Mouse (Mus musculus): ENCODE measurements around the gene Kif26a. TPM values are rescaled to one million over a fixed set of nuclear protein-coding genes. Genes with fewer than 3 reads are reported as not detected.

Gene Kif26a
- polyA plus RNA-seq, 1 experiment from 2014 or later: 0.22 TPM

DNA sequence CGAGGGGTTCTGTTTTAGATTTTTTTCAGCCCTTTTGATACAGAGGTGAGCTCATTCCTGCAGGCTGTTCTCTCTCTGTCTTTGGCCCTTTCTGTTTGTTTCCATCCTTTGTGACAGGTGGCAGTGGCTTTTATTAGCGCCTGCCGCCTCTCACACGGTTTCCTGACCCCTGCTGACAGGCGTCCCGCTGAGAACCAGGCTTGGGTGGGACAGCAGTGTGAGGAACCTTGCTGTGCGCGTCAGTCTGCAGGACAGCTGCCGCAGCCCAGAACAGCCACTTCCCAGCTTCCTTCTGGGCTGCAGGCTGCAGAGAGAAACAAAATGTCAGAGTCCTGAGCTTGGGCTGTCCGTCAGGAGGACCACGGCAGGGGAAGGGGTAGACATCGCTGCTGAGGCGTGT is 49.0 kb downstream of the Kif26a start:
- no peaks in the 10 kb centered on the region; the same call in 1 of the 2 replicates for H3K27me3 ChIP-seq
- ATAC-seq (ENCODE audit: insufficient read depth): no peak
- H3K36me3 ChIP-seq (replicated peaks): no peaks in the 10 kb centered on the region
- no peak overlapping the region for H3K9ac ChIP-seq
- no peak overlapping the region for H3K27ac ChIP-seq (replicated peaks)
- H3K4me3 ChIP-seq (replicated peaks): no peak overlapping the region
- no peaks in the 10 kb centered on the region for H3K4me1 ChIP-seq (replicated peaks)
- WGBS (ENCODE audit: insufficient replicate concordance): 8% methylated on average over 13 of the region's 13 CpGs
- no peak overlapping the region; the same call in 1 of the 2 replicates for H3K4me2 ChIP-seq
- no peaks in the 10 kb centered on the region for H3K9me3 ChIP-seq (replicated peaks)

- ATAC-seq (ENCODE audit: insufficient read depth): no peak
- 71% methylated on average over 10 of the region's 10 CpGs for WGBS (ENCODE audit: insufficient replicate concordance)
- no peak overlapping the region for H3K27ac ChIP-seq (replicated peaks)
- H3K9ac ChIP-seq: no peak overlapping the region
- no peak overlapping the region for H3K4me2 ChIP-seq
- H3K27me3 ChIP-seq: no peaks in the 10 kb centered on the region; the same call in 1 of the 2 replicates
- H3K9me3 ChIP-seq (replicated peaks): no peaks in the 10 kb centered on the region
- no peaks in the 10 kb centered on the region for H3K4me1 ChIP-seq (replicated peaks)
- no peaks in the 10 kb centered on the region for H3K36me3 ChIP-seq (replicated peaks)
- H3K4me3 ChIP-seq (replicated peaks): no peak overlapping the region
Measured at GRCm38 (mm10) chr12:112196562-112196961, 50.6 kb downstream of the Kif26a start.

DNA sequence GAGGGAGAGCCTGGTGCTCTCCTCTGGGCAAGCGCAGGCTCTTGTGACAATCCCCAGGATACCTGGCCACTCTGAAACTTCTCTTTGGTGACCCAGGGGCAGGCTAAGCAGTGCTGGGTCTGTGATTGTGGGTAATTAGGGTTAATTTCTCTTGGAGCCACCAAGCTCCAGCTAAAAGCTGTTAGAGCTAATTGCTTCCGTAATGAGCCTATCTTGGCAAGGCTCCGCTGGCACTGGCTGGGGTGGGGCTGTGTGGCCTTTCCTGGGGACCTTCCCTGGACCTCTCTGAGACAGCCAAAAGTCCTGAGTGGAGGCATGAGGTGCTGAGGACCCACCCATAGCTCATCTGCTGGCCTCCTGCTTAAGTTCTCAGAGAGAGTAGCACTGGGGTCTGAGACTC is 53.4 kb downstream of the Kif26a start:
- no peak for ATAC-seq (ENCODE audit: insufficient read depth)
- WGBS (ENCODE audit: insufficient replicate concordance): 81% methylated on average over 3 of the region's 3 CpGs
- Histone ChIP-seq H3K4me3 (replicated peaks) (no peak overlapping the region), H3K9ac (no peak overlapping the region), H3K36me3 (replicated peaks) (no peaks in the 10 kb centered on the region), H3K4me1 (replicated peaks) (no peaks in the 10 kb centered on the region), H3K27me3 (no peaks in the 10 kb centered on the region; the same call in 1 of the 2 replicates), H3K9me3 (replicated peaks) (no peaks in the 10 kb centered on the region), H3K4me2 (no peak overlapping the region), H3K27ac (replicated peaks) (no peak overlapping the region)

- Histone ChIP-seq H3K27ac (replicated peaks) (no peak overlapping the region), H3K4me3 (replicated peaks) (no peak overlapping the region), H3K27me3 (no peaks in the 10 kb centered on the region; the same call in 1 of the 2 replicates), H3K9ac (no peak overlapping the region), H3K4me2 (no peak overlapping the region), H3K9me3 (replicated peaks) (no peaks in the 10 kb centered on the region), H3K36me3 (replicated peaks) (no peaks in the 10 kb centered on the region), H3K4me1 (replicated peaks) (no peaks in the 10 kb centered on the region)
- ATAC-seq (ENCODE audit: insufficient read depth): no peak
- WGBS (ENCODE audit: insufficient replicate concordance): 43% methylated on average over 2 of the region's 2 CpGs
Measured at GRCm38 (mm10) chr12:112200045-112200444, 54.0 kb downstream of the Kif26a start.

DNA sequence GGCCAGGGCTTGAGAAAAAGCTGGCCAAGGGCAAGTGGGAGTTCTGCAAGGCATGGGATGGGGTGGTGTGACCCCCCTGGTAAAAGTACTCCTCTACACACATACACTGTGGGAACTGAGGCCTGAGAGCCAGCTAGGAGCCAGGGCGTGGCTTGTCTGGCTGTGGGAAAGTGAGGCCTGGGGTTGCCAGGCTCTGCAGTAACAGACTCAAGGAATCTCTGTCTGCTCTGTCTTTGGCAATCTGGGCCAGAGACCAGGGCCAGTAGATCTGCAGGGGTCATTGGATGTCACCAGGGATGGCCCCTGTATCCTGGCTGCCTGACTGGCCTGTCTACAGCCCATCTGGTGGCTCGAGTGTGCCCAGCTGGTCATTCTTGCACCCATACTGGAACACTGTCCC is 61.2 kb downstream of the Kif26a start:
- H3K27me3 ChIP-seq: no peaks in the 10 kb centered on the region
- 61% methylated on average over 2 of the region's 2 CpGs for WGBS (ENCODE audit: insufficient replicate concordance)
- no peak overlapping the region for H3K4me2 ChIP-seq
- H3K36me3 ChIP-seq (replicated peaks): no peaks in the 10 kb centered on the region
- no peak overlapping the region for H3K9ac ChIP-seq
- H3K4me3 ChIP-seq (replicated peaks): no peak overlapping the region
- H3K27ac ChIP-seq (replicated peaks): no peak overlapping the region
- H3K4me1 ChIP-seq (replicated peaks): no peaks in the 10 kb centered on the region
- H3K9me3 ChIP-seq (replicated peaks): no peaks in the 10 kb centered on the region
- no peak for ATAC-seq (ENCODE audit: insufficient read depth)

GRCm38 (mm10) chr12:112207734-112208133 is 61.7 kb downstream of the Kif26a start:
- 56% methylated on average over 4 of the region's 4 CpGs for WGBS (ENCODE audit: insufficient replicate concordance)
- H3K4me3 ChIP-seq (replicated peaks): no peak overlapping the region
- H3K9ac ChIP-seq: no peak overlapping the region
- no peak overlapping the region for H3K4me2 ChIP-seq
- H3K27ac ChIP-seq (replicated peaks): no peak overlapping the region
- H3K27me3 ChIP-seq: no peaks in the 10 kb centered on the region
- no peaks in the 10 kb centered on the region for H3K9me3 ChIP-seq (replicated peaks)
- no peak for ATAC-seq (ENCODE audit: insufficient read depth)
- no peaks in the 10 kb centered on the region for H3K4me1 ChIP-seq (replicated peaks)
- H3K36me3 ChIP-seq (replicated peaks): no peaks in the 10 kb centered on the region

- 65% methylated on average over 13 of the region's 13 CpGs for WGBS (ENCODE audit: insufficient replicate concordance)
- Histone ChIP-seq H3K4me2 (no peak overlapping the region), H3K9me3 (replicated peaks) (no peaks in the 10 kb centered on the region), H3K27ac (replicated peaks) (no peak overlapping the region), H3K4me1 (replicated peaks) (no peaks in the 10 kb centered on the region), H3K9ac (no peak overlapping the region), H3K4me3 (replicated peaks) (no peak overlapping the region), H3K36me3 (replicated peaks) (no peaks in the 10 kb centered on the region), H3K27me3 (no peaks in the 10 kb centered on the region)
- no peak for ATAC-seq (ENCODE audit: insufficient read depth)
Measured at GRCm38 (mm10) chr12:112210622-112211021, 64.6 kb downstream of the Kif26a start.

GRCm38 (mm10) chr12:112214441-112214857 is 68.4 kb downstream of the Kif26a start:
- no peak overlapping the region for H3K9ac ChIP-seq
- no peaks in the 10 kb centered on the region for H3K4me1 ChIP-seq (replicated peaks)
- H3K27ac ChIP-seq (replicated peaks): no peak overlapping the region
- H3K4me2 ChIP-seq: no peak overlapping the region
- H3K27me3 ChIP-seq: no peaks in the 10 kb centered on the region
- H3K4me3 ChIP-seq (replicated peaks): no peak overlapping the region
- no peaks in the 10 kb centered on the region for H3K9me3 ChIP-seq (replicated peaks)
- ATAC-seq (ENCODE audit: insufficient read depth): no peak
- H3K36me3 ChIP-seq (replicated peaks): no peaks in the 10 kb centered on the region
- WGBS (ENCODE audit: insufficient replicate concordance): 57% methylated on average over 13 of the region's 13 CpGs

- no peak overlapping the region for H3K27ac ChIP-seq (replicated peaks)
- H3K4me3 ChIP-seq (replicated peaks): no peak overlapping the region
- no peaks in the 10 kb centered on the region for H3K27me3 ChIP-seq
- H3K9ac ChIP-seq: no peak overlapping the region
- ATAC-seq (ENCODE audit: insufficient read depth): no peak
- no peaks in the 10 kb centered on the region for H3K4me1 ChIP-seq (replicated peaks)
- 64% methylated on average over 7 of the region's 7 CpGs for WGBS (ENCODE audit: insufficient replicate concordance)
- no peaks in the 10 kb centered on the region for H3K36me3 ChIP-seq (replicated peaks)
- H3K4me2 ChIP-seq: no peak overlapping the region
- H3K9me3 ChIP-seq (replicated peaks): no peaks in the 10 kb centered on the region
Measured at GRCm38 (mm10) chr12:112215545-112215944, 69.5 kb downstream of the Kif26a start.

DNA sequence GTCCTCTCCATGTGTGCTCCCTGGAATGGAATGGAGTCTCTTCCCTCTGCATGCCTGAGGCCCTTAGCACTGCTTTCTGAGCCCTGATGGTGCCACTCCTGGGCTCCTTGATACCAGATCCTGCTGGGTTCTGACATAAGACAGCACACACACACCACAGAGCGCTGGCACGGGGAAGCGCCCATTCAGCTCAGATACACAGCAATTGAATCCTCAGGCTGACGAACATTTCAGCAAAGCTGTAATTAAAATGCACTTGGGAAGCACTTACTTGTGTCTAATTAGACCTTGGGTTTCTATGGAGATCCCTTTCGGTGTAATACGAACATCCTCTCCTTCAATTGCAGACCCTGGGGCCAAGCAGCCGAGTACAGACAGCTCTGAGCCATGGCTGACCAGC is 71.0 kb downstream of the Kif26a start:
- WGBS (ENCODE audit: insufficient replicate concordance): 65% methylated on average over 7 of the region's 7 CpGs

DNA sequence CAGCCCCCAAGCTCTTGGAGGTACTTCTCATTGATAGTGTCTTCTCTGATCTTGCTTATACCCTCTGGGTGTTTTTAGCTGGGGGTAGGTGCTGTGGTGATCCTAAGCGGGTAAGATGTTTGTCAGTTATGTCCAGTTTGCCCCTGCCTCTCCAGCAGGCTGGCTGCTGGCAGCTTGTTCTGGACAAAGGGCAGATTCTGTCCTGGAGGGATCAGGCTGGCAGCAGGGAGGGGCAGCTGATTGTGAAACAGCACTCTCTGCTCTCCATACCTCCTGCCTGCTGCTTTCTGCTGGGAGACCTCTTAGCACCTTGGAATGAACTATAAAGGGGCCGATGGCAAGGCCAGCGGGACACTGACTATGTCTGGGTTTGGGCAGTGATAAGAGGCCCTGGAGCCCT is 71.7 kb downstream of the Kif26a start:
- no peaks in the 10 kb centered on the region for H3K4me1 ChIP-seq (replicated peaks)
- no peaks in the 10 kb centered on the region for H3K27me3 ChIP-seq
- H3K4me2 ChIP-seq: no peak overlapping the region
- ATAC-seq (ENCODE audit: insufficient read depth): no peak
- no peak overlapping the region for H3K4me3 ChIP-seq (replicated peaks)
- 31% methylated on average over 3 of the region's 3 CpGs for WGBS (ENCODE audit: insufficient replicate concordance)
- H3K27ac ChIP-seq (replicated peaks): no peak overlapping the region
- H3K36me3 ChIP-seq (replicated peaks): no peaks in the 10 kb centered on the region
- H3K9ac ChIP-seq: no peak overlapping the region
- H3K9me3 ChIP-seq (replicated peaks): no peaks in the 10 kb centered on the region

More for the DNA sequence above, 71.0 kb downstream of the Kif26a start:
- no peaks in the 10 kb centered on the region for H3K36me3 ChIP-seq (replicated peaks)
- no peaks in the 10 kb centered on the region for H3K9me3 ChIP-seq (replicated peaks)
- ATAC-seq (ENCODE audit: insufficient read depth): no peak
- H3K27me3 ChIP-seq: no peaks in the 10 kb centered on the region
- H3K4me3 ChIP-seq (replicated peaks): no peak overlapping the region
- no peaks in the 10 kb centered on the region for H3K4me1 ChIP-seq (replicated peaks)
- no peak overlapping the region for H3K4me2 ChIP-seq
- H3K9ac ChIP-seq: no peak overlapping the region
- H3K27ac ChIP-seq (replicated peaks): no peak overlapping the region

GRCm38 (mm10) chr12:112221290-112221689 is 75.3 kb downstream of the Kif26a start:
- Histone ChIP-seq H3K36me3 (replicated peaks) (no peaks in the 10 kb centered on the region), H3K4me3 (replicated peaks) (no peak overlapping the region), H3K27me3 (no peaks in the 10 kb centered on the region), H3K9ac (no peak overlapping the region), H3K27ac (replicated peaks) (no peak overlapping the region), H3K4me2 (no peak overlapping the region), H3K4me1 (replicated peaks) (no peaks in the 10 kb centered on the region), H3K9me3 (replicated peaks) (no peaks in the 10 kb centered on the region)
- ATAC-seq (ENCODE audit: insufficient read depth): no peak
- WGBS (ENCODE audit: insufficient replicate concordance): 45% methylated on average over 6 of the region's 6 CpGs

Measured in liver, embryonic 15.5 days (tissue).